Mouse (Mus musculus): ENCODE data around the gene Dennd1a. TPM values are rescaled to one million over a fixed set of nuclear protein-coding genes. Genes with fewer than 3 reads are reported as not detected.

Gene Dennd1a
- total and polyA plus RNA-seq, 2 experiments: 13.0 to 14.5 TPM

DNA sequence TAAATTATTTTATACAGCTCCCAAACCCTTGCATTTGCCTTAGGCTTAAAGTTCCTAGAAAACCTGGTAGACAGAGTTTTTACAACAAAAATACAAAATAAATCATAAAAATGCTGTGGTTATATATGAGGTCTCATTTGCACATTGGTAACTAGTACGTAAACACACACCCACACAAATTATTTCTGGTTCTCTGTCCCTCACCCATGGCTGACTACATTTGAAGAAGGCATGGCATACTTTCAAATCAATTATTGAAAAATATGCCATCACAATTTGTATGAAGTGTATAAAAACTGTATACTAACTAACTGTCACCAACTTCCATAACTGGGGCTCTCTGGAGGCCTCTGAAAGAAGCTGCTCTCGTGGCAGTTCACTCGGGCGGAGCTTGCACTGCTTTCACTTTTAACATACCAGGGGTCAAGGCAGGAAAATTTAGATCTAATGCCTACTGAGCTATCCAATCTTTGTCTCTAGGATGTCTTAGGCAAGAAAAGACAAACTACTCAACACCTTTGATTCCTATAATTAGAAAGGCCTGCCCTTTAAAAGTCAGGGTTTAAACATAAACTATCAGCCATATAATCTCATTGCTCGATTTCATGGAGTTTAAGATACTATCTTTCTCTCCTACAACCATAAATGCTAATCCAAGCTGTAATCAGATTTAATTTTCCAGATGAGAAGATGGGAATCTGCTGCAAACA lies 122.7 kb downstream of the Dennd1a start:
- 21% methylated on average over 5 of the region's 5 CpGs for WGBS
- H3K4me1 ChIP-seq (ENCODE audit: control insufficient read depth, insufficient read depth, low read length): peaks cover 17% of the 10 kb centered on the region
- no peaks in the 10 kb centered on the region; the same call in 1 of the 2 replicates for H3K79me2 ChIP-seq (ENCODE audit: control insufficient read depth, insufficient read depth, low read length)
- TF ChIP-seq CTCF (IDR thresholded peaks at IDR 0.05; ENCODE audit: low read depth, low read length) (no peak), POLR2A (IDR thresholded peaks at IDR 0.05; ENCODE audit: extremely low read depth, insufficient read depth, low read length) (no peak)
- H3K27me3 ChIP-seq (ENCODE audit: control insufficient read depth, insufficient read depth, low read length): no peaks in the 10 kb centered on the region
- no peaks in the 10 kb centered on the region for H3K36me3 ChIP-seq (ENCODE audit: control insufficient read depth, insufficient read depth, low read length)
- peak overlapping the region; percentile 17; the same call in 1 of the 2 replicates for H3K4me3 ChIP-seq (ENCODE audit: insufficient read depth, low read depth, low read length)
- H3K9ac ChIP-seq (ENCODE audit: low read depth, low read length): no peak overlapping the region
- H3K27ac ChIP-seq (replicated peaks; ENCODE audit: insufficient read depth, low read depth, low read length): no peak overlapping the region
- DNase-seq (ENCODE audit: extremely low read depth, low read depth, low spot score): peak; percentile 70

DNA sequence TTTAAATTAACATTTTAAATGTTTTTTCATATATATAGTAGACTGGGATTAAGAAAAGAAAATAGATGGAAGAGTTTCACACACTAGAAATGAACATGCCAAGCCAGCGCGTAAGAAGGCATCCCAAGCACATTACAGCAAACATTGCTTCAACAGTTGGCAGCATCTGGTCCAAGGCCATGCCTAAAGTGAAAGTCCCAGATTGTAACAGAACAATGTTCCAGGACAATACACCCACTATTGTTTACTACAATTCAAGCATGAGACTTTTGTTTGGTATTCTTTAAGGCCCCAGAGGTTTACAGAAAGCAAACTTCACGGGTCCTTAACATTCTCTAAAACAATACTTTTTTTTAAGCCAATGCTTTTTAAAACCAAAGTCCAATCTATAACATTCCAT lies 124.7 kb downstream of the Dennd1a start:
- no peak overlapping the region for H3K27ac ChIP-seq (replicated peaks; ENCODE audit: insufficient read depth, low read depth, low read length)
- 24% methylated on average over 3 of the region's 3 CpGs for WGBS
- H3K27me3 ChIP-seq (ENCODE audit: control insufficient read depth, insufficient read depth, low read length): no peaks in the 10 kb centered on the region
- no peak overlapping the region for H3K4me3 ChIP-seq (ENCODE audit: insufficient read depth, low read depth, low read length)
- peak; percentile 92 for DNase-seq (ENCODE audit: extremely low read depth, low read depth, low spot score)
- no peaks in the 10 kb centered on the region for H3K36me3 ChIP-seq (ENCODE audit: control insufficient read depth, insufficient read depth, low read length)
- H3K4me1 ChIP-seq (ENCODE audit: control insufficient read depth, insufficient read depth, low read length): peaks cover 18% of the 10 kb centered on the region
- no peaks in the 10 kb centered on the region; the same call in 1 of the 2 replicates for H3K79me2 ChIP-seq (ENCODE audit: control insufficient read depth, insufficient read depth, low read length)
- no peak overlapping the region for H3K9ac ChIP-seq (ENCODE audit: low read depth, low read length)
- TF ChIP-seq CTCF (IDR thresholded peaks at IDR 0.05; ENCODE audit: low read depth, low read length) (no peak), POLR2A (IDR thresholded peaks at IDR 0.05; ENCODE audit: extremely low read depth, insufficient read depth, low read length) (no peak)

DNA sequence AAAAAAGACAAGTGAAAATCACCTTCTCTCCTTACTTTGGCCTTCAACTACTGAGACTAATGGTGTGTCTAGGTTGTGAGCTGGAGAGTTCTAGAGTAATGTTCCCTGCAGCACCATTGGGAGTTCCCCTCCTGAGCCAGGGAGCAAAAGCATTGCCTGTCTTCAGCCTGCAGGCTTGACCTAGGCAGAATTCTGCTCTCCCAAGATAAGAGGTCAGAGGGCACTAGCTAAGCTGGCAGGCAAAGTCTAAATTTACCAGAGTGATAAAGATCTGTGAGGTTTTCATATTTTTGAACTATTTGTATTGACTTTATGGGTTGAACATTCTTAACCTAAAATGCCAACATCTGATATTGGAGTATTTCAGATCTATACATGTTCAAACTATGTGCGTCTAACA lies 125.7 kb downstream of the Dennd1a start:
- 31% methylated on average over 1 of the region's 1 CpGs for WGBS
- H3K27me3 ChIP-seq (ENCODE audit: control insufficient read depth, insufficient read depth, low read length): no peaks in the 10 kb centered on the region
- TF ChIP-seq CTCF (IDR thresholded peaks at IDR 0.05; ENCODE audit: low read depth, low read length) (0 out of 2 replicates have a peak, but pooled peaks have one; percentile 6), POLR2A (IDR thresholded peaks at IDR 0.05; ENCODE audit: extremely low read depth, insufficient read depth, low read length) (no peak)
- no peak overlapping the region for H3K4me3 ChIP-seq (ENCODE audit: insufficient read depth, low read depth, low read length)
- no peaks in the 10 kb centered on the region for H3K36me3 ChIP-seq (ENCODE audit: control insufficient read depth, insufficient read depth, low read length)
- H3K9ac ChIP-seq (ENCODE audit: low read depth, low read length): no peak overlapping the region
- no peak overlapping the region for H3K27ac ChIP-seq (replicated peaks; ENCODE audit: insufficient read depth, low read depth, low read length)
- peak; percentile 86 for DNase-seq (ENCODE audit: extremely low read depth, low read depth, low spot score)
- H3K79me2 ChIP-seq (ENCODE audit: control insufficient read depth, insufficient read depth, low read length): no peaks in the 10 kb centered on the region; the same call in 1 of the 2 replicates
- H3K4me1 ChIP-seq (ENCODE audit: control insufficient read depth, insufficient read depth, low read length): peaks cover 13% of the 10 kb centered on the region

DNA sequence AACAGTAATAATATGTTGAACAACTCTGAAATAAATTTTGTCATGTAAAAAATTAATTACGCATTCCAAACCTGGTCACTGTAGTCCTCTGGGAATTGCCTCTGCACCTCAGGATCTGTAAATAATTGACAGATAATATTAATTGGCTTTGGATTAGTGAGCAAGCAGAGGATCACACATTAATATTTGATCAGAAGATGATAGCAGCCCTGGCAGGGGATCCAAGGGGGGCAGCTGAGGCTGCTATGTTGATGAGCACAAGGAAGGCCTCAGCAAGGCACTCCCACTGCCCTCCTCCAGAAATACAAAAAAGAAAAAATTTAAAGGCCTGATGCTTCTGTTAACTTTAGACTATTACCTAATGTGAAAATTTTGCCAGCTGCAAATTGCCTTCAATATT lies 127.5 kb downstream of the Dennd1a start:
- H3K27ac ChIP-seq (replicated peaks; ENCODE audit: insufficient read depth, low read depth, low read length): no peak overlapping the region
- peaks cover 13% of the 10 kb centered on the region for H3K4me1 ChIP-seq (ENCODE audit: control insufficient read depth, insufficient read depth, low read length)
- no peak overlapping the region for H3K4me3 ChIP-seq (ENCODE audit: insufficient read depth, low read depth, low read length)
- WGBS: 34% methylated on average over 1 of the region's 1 CpGs
- no peak for TF ChIP-seq POLR2A (IDR thresholded peaks at IDR 0.05; ENCODE audit: extremely low read depth, insufficient read depth, low read length)
- TF ChIP-seq CTCF (IDR thresholded peaks at IDR 0.05; ENCODE audit: low read depth, low read length): no peak
- H3K36me3 ChIP-seq (ENCODE audit: control insufficient read depth, insufficient read depth, low read length): no peaks in the 10 kb centered on the region
- no peaks in the 10 kb centered on the region; the same call in 1 of the 2 replicates for H3K79me2 ChIP-seq (ENCODE audit: control insufficient read depth, insufficient read depth, low read length)
- no peak overlapping the region for H3K9ac ChIP-seq (ENCODE audit: low read depth, low read length)
- H3K27me3 ChIP-seq (ENCODE audit: control insufficient read depth, insufficient read depth, low read length): no peaks in the 10 kb centered on the region
- DNase-seq (ENCODE audit: extremely low read depth, low read depth, low spot score): peak; percentile 65

DNA sequence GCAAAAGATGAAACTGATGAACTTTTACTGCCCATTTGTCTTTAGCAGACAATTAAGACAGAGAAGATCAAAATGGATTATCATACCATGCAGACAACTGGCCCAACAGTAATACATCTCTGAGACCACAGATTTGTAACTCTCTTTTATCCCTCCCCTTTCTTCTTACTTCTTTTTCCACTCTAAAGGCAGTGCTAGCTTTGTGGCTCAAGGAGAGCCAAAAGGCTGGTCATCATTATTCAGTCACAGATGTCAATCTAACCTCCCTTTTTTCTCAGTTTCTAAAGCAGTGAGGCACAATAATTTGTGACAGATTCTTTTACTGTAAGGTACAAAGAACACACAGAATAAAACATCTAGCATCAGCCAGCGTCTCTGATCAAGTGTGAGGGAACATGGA lies 130.2 kb downstream of the Dennd1a start:
- Histone ChIP-seq H3K27me3 (ENCODE audit: control insufficient read depth, insufficient read depth, low read length) (no peaks in the 10 kb centered on the region), H3K79me2 (ENCODE audit: control insufficient read depth, insufficient read depth, low read length) (no peaks in the 10 kb centered on the region), H3K4me3 (ENCODE audit: insufficient read depth, low read depth, low read length) (no peak overlapping the region), H3K9ac (ENCODE audit: low read depth, low read length) (no peak overlapping the region), H3K27ac (replicated peaks; ENCODE audit: insufficient read depth, low read depth, low read length) (no peak overlapping the region), H3K4me1 (ENCODE audit: control insufficient read depth, insufficient read depth, low read length) (peaks cover 13% of the 10 kb centered on the region), H3K36me3 (ENCODE audit: control insufficient read depth, insufficient read depth, low read length) (no peaks in the 10 kb centered on the region)
- WGBS: 90% methylated on average over 1 of the region's 1 CpGs
- TF ChIP-seq CTCF (IDR thresholded peaks at IDR 0.05; ENCODE audit: low read depth, low read length) (no peak), POLR2A (IDR thresholded peaks at IDR 0.05; ENCODE audit: extremely low read depth, insufficient read depth, low read length) (no peak)
- DNase-seq (ENCODE audit: extremely low read depth, low read depth, low spot score): no peak

DNA sequence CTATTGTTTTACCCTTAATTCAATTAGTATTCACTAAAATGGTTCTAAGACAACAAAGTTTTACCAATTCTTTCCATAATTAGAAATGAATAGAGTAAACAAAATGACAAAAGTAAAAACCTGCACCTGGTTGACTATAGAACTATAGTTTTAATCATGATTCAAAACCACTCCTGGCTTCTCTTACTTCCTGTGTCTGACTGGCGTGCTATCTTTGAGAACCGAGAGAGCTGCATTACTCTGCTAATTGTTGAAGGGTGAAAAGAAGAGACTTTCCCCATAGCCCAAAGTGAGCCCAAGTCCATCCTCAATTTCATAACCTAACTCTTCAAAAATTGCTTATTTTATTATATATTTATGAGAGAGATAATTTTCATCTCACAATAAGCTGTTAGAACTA lies 131.2 kb downstream of the Dennd1a start:
- H3K79me2 ChIP-seq (ENCODE audit: control insufficient read depth, insufficient read depth, low read length): no peaks in the 10 kb centered on the region; the same call in 1 of the 2 replicates
- H3K4me1 ChIP-seq (ENCODE audit: control insufficient read depth, insufficient read depth, low read length): peaks cover 6% of the 10 kb centered on the region; the same call in 1 of the 2 replicates
- no peak for TF ChIP-seq POLR2A (IDR thresholded peaks at IDR 0.05; ENCODE audit: extremely low read depth, insufficient read depth, low read length)
- TF ChIP-seq CTCF (IDR thresholded peaks at IDR 0.05; ENCODE audit: low read depth, low read length): no peak
- H3K9ac ChIP-seq (ENCODE audit: low read depth, low read length): no peak overlapping the region
- H3K36me3 ChIP-seq (ENCODE audit: control insufficient read depth, insufficient read depth, low read length): no peaks in the 10 kb centered on the region
- H3K27me3 ChIP-seq (ENCODE audit: control insufficient read depth, insufficient read depth, low read length): no peaks in the 10 kb centered on the region
- no peak for DNase-seq (ENCODE audit: extremely low read depth, low read depth, low spot score)
- 81% methylated on average over 2 of the region's 2 CpGs for WGBS
- H3K4me3 ChIP-seq (ENCODE audit: insufficient read depth, low read depth, low read length): no peak overlapping the region
- no peak overlapping the region for H3K27ac ChIP-seq (replicated peaks; ENCODE audit: insufficient read depth, low read depth, low read length)

Data from liver, adult 2 months (tissue).